Mouse (Mus musculus) lung, postnatal 0 days (tissue): Measurements from ENCODE around the gene Zfand3. TPM values are rescaled to one million over a fixed set of nuclear protein-coding genes. Genes with fewer than 3 reads are reported as not detected.
A peak's percentile ranks its signal among the peaks of the same experiment; 100 is the strongest.

Source experiments
- ATAC-seq: fragments of 200-750 bp; cut with Nextera tagmentation; 2 replicates; pipeline ENCODE4 v1.8.0; 2017; ENCODE audit warnings: moderate library complexity
- DNase-seq: peaks from one replicate; pipeline ENCODE4 v3.0.0-alpha.2; 2016; ENCODE audit warnings: low spot score
- H3K27ac ChIP-seq: fragments of 300-500 bp; sonication (generic); 2 replicates; pipeline ENCODE4 v1.5.1; 2014; ENCODE audit warnings: antibody characterized with exemption, mild to moderate bottlenecking, low read length, mixed read lengths
- H3K27me3 ChIP-seq: fragments of 300-500 bp; sonication (generic); replicated peaks from 2 replicates; pipeline ENCODE4 v1.6.1; 2014; ENCODE audit warnings: low read length, mixed read lengths; ENCODE audit not compliant: insufficient read depth
- H3K36me3 ChIP-seq: fragments of 300-500 bp; sonication (generic); 2 replicates; pipeline ENCODE4 v1.6.1; 2014; ENCODE audit warnings: low read length, mixed read lengths; ENCODE audit not compliant: insufficient read depth
- H3K4me1 ChIP-seq: fragments of 300-500 bp; sonication (generic); 2 replicates; pipeline ENCODE4 v1.6.1; 2014; ENCODE audit warnings: antibody characterized with exemption, low read depth, low read length, mixed read lengths; ENCODE audit not compliant: insufficient read depth
- H3K4me2 ChIP-seq: fragments of 300-500 bp; sonication (generic); replicated peaks from 2 replicates; pipeline ENCODE4 v1.6.1; 2014; ENCODE audit warnings: low read depth, mild to moderate bottlenecking, low read length, moderate library complexity, mixed read lengths
- H3K4me3 ChIP-seq: fragments of 300-500 bp; sonication (generic); 2 replicates; pipeline ENCODE4 v1.5.1; 2014; ENCODE audit warnings: low read depth, low read length
- H3K9ac ChIP-seq: fragments of 300-500 bp; sonication (generic); replicated peaks from 2 replicates; pipeline ENCODE4 v1.6.1; 2014; ENCODE audit warnings: low read depth, mild to moderate bottlenecking
- H3K9me3 ChIP-seq: fragments of 300-500 bp; sonication (generic); 2 replicates; pipeline ENCODE4 v1.6.1; 2016; ENCODE audit warnings: low read length, mixed read lengths
- CTCF ChIP-seq: IDR thresholded peaks from 2 replicates; pipeline ENCODE4 v1.5.1; 2016; ENCODE audit warnings: antibody characterized with exemption, mild to moderate bottlenecking
- EP300 ChIP-seq: IDR thresholded peaks from 2 replicates; pipeline ENCODE4 v1.6.1; 2016; ENCODE audit warnings: antibody characterized with exemption, mild to moderate bottlenecking, control low read depth
- WGBS: fragments of 180-500 bp; shearing (Covaris S2); extraction: QIAGEN DNeasy Blood & Tissue Kit; methylation state at CpG from one replicate; pipeline ENCODE4 v1.1.7; 2014; 5-methylcytosine and 5-hydroxymethylcytosine counted together
- polyA plus RNA-seq: library from polyadenylated mRNA; unstranded; fragments of >200 nt; fragmentation: Nextera tagmentation; extraction: Ambion mirVana; gene quantifications from 2 replicates; pipeline ENCODE4 v1.2.1, GENCODE M21; 2015

Zfand3 gene
- polyA plus RNA-seq, 1 experiment from 2014 or later = 52.1 TPM

DNA sequence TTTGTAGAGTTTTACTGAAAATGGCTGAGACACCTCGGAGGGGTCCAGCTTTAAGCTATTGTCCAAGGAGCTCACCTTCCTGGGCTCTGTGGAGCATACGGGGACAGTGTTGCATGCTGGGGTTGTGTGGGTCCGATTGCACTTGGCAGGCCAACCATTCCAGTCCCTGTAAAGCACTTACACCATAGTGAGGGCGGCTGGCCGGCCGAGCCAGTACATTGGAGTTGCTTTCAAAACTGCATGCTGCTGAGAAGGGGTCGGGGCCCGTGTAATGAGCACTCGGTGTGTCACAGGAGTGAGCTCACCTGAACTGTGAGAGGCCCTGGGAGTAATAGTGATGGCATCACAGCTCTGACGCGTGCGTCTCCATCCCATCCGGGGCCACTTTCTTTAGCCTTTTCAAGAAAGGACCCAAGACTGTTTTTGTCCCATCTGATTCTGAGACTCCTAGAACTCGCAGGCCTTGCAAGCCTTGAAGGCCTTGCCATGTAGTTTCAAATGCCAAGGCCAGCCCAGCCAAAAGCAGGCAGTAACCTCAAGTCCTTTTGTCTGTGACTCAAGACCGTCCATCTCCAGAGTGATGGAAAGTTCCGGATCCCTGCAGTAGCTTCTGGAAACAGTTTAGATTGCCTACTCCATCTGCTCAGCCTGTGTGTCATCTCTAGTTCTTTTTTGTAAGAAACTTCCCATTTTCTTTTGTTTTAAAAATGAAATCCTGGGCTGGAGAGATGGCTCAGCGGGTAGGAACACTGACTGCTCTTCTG, 200.7 kb downstream of the Zfand3 start:
- DNase-seq (no peak), ATAC-seq (no peak)
- no peak overlapping the region for H3K4me2 ChIP-seq
- peaks cover 5% of the 10 kb centered on the region; the same call in 1 of the 2 replicates for H3K4me1 ChIP-seq
- H3K9ac ChIP-seq = no peak overlapping the region
- H3K36me3 ChIP-seq = peaks cover 16% of the 10 kb centered on the region; the same call in 1 of the 2 replicates
- no peaks in the 10 kb centered on the region for H3K27me3 ChIP-seq
- H3K27ac ChIP-seq = no peak overlapping the region
- 87% methylated on average over 17 of the region's 17 CpGs for WGBS
- no peaks in the 10 kb centered on the region for H3K9me3 ChIP-seq
- no peak overlapping the region for H3K4me3 ChIP-seq
- TF ChIP-seq EP300 (no peak), CTCF (no peak)

DNA sequence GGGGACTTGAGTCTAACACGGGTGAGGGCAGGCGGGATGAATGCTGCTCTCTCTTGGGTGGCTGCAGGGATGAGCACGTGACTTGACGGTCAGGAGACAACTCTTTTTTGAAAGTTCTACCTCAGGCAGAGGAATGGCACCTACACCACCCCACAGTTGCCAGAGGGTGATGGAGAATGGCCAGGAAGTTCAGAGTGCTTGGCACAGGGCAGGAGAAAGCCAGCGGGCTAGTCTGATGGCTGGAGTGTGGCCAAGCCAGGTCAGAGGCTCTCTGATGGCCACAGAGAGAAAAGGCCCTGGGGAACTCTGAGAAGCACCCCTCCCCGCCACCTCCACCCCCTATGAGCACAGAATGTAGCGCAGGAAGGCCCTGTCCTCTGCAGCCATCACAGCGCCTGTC, 205.7 kb downstream of the Zfand3 start:
- Histone ChIP-seq H3K4me2 (no peak overlapping the region), H3K4me3 (no peak overlapping the region), H3K27ac (no peak overlapping the region), H3K27me3 (no peaks in the 10 kb centered on the region), H3K4me1 (no peaks in the 10 kb centered on the region), H3K9me3 (no peaks in the 10 kb centered on the region), H3K9ac (no peak overlapping the region), H3K36me3 (peaks cover 16% of the 10 kb centered on the region; the same call in 1 of the 2 replicates)
- DNase-seq (no peak), ATAC-seq (no peak)
- TF ChIP-seq EP300 = no peak
- TF ChIP-seq CTCF = no peak
- WGBS = 88% methylated on average over 8 of the region's 8 CpGs

DNA sequence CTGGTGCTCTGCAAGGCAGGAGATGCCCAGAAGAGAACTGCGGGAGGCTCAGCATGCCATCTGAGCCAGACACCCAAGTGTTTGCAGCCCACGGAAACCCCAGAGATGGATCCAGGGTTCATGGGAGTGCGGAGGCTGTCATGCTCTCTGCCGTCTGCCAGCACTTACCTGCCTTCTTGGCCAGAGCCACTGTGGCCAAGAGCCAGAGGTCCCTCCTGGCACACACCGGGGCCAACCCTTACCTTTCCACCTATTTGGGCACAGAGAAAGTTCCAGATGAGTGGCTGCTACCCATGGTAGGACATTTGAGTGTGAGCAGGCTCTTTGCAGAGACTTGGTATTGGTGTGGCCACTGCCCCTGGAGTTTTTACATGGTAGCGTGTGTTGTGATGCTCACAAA, 206.4 kb downstream of the Zfand3 start:
- no peak overlapping the region for H3K4me2 ChIP-seq
- 93% methylated on average over 6 of the region's 6 CpGs for WGBS

DNA sequence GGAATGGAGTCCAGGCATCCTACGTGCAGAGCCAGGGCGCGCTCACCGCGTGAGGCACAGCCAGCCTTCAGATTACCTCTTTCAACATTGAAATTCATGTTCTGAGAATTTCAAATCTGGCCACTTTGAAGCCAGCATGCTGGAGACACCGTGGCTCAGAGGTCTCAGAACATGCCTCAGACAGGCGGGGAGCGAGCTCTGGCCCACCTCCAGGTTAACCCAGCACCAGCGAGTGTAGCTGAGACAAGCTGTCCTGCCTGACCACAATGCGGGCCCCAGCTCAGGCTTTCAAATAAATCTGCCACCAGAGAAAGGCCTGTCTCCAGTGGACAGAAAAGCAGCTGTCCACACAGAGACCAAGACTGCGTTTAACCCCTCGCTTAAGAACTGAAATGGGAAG, 208.1 kb downstream of the Zfand3 start:
- Histone ChIP-seq H3K27me3 (no peaks in the 10 kb centered on the region), H3K4me1 (no peaks in the 10 kb centered on the region), H3K4me3 (no peak overlapping the region), H3K4me2 (no peak overlapping the region), H3K9me3 (no peaks in the 10 kb centered on the region), H3K36me3 (peaks cover 16% of the 10 kb centered on the region; the same call in 1 of the 2 replicates), H3K9ac (no peak overlapping the region), H3K27ac (no peak overlapping the region)
- peak; percentile 53 for DNase-seq
- TF ChIP-seq CTCF (no peak), EP300 (no peak)
- ATAC-seq = peak; percentile 58
- WGBS = 61% methylated on average over 12 of the region's 12 CpGs

More for the DNA sequence above, 206.4 kb downstream of the Zfand3 start:
- no peak overlapping the region for H3K4me3 ChIP-seq
- H3K4me1 ChIP-seq = no peaks in the 10 kb centered on the region
- no peak for TF ChIP-seq CTCF
- TF ChIP-seq EP300 = no peak
- H3K9me3 ChIP-seq = no peaks in the 10 kb centered on the region
- H3K27ac ChIP-seq = no peak overlapping the region
- ATAC-seq = no peak
- no peak overlapping the region for H3K9ac ChIP-seq
- peaks cover 16% of the 10 kb centered on the region; the same call in 1 of the 2 replicates for H3K36me3 ChIP-seq
- no peaks in the 10 kb centered on the region for H3K27me3 ChIP-seq
- no peak for DNase-seq

DNA sequence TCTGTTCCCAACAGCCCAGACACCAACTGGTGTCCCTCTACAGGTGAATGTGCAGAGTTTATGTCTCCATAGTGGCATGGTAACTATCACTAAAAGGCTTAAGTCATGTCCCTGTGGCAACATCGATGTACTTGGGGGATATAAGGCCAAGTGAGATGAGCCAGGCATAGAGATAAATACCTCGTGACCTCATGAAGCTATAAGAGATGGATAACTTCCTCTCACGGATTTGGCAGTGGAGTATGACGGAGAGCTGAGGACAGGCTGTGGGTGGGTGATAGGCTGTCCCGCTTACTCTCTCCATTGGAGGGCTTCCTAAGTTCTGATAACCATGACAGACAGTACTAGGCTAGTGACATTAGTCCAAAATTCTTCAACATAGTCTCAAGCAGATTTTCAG, 208.8 kb downstream of the Zfand3 start:
- TF ChIP-seq EP300 (no peak), CTCF (no peak)
- DNase-seq = no peak
- no peak overlapping the region for H3K9ac ChIP-seq
- no peak overlapping the region for H3K4me3 ChIP-seq
- H3K36me3 ChIP-seq = peaks cover 16% of the 10 kb centered on the region; the same call in 1 of the 2 replicates
- WGBS = 74% methylated on average over 5 of the region's 5 CpGs
- no peaks in the 10 kb centered on the region for H3K4me1 ChIP-seq
- no peak for ATAC-seq
- H3K27ac ChIP-seq = no peak overlapping the region
- H3K27me3 ChIP-seq = no peaks in the 10 kb centered on the region
- H3K9me3 ChIP-seq = no peaks in the 10 kb centered on the region
- no peak overlapping the region for H3K4me2 ChIP-seq

DNA sequence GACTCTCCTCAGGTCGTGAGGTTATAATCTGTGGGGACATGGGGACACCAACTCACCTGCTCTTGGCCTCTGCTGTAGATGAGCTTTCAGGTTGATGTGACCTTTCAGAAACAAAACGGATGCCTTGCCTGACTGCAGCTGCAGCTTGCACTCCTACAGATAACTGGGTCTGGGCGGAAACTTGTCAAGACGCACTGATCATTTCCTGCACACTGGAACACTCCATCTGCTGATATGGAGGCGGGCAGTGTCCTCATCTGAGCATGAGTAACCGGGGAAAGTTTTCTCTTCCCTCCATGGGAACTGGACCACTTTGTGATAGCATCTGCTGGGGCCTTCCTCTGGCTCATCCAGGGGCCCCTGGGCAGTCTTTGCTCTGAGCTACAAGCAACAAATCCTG, 209.9 kb downstream of the Zfand3 start:
- 69% methylated on average over 6 of the region's 6 CpGs for WGBS
- TF ChIP-seq EP300 (no peak), CTCF (no peak)
- Histone ChIP-seq H3K4me3 (no peak overlapping the region), H3K4me1 (no peaks in the 10 kb centered on the region), H3K27ac (no peak overlapping the region), H3K4me2 (no peak overlapping the region), H3K9me3 (no peaks in the 10 kb centered on the region), H3K27me3 (no peaks in the 10 kb centered on the region), H3K9ac (no peak overlapping the region), H3K36me3 (peaks cover 11% of the 10 kb centered on the region)
- no peak for ATAC-seq
- DNase-seq = no peak
